Mouse (Mus musculus) midbrain, embryonic 14.5 days (tissue): ENCODE measurements around the gene Rel. TPM values are rescaled to one million over a fixed set of nuclear protein-coding genes. Genes with fewer than 3 reads are reported as not detected.

ENCODE experiments used
- ATAC-seq: fragments of 200-750 bp; cut with Nextera tagmentation; 2 replicates; pipeline ENCODE4 v1.8.0; 2017; ENCODE audit warnings: moderate number of reproducible peaks, moderate library complexity; ENCODE audit not compliant: low FRiP score, low TSS enrichment
- DNase-seq: peaks from one replicate; pipeline ENCODE4 v3.0.0-alpha.2; 2015
- H3K27ac ChIP-seq: fragments of 300-500 bp; sonication (generic); replicated peaks from 2 replicates; pipeline ENCODE4 v1.5.1; 2014; ENCODE audit warnings: mild to moderate bottlenecking, low read depth, low read length, moderate library complexity
- H3K27me3 ChIP-seq: fragments of 300-500 bp; sonication (generic); 2 replicates; pipeline ENCODE4 v1.6.1; 2014; ENCODE audit warnings: low read length, control low read depth, mixed read lengths; ENCODE audit not compliant: control insufficient read depth, insufficient read depth
- H3K36me3 ChIP-seq: fragments of 300-500 bp; sonication (generic); 2 replicates; pipeline ENCODE4 v1.6.1; 2014; ENCODE audit warnings: low read length, control low read depth; ENCODE audit not compliant: control insufficient read depth, insufficient read depth
- H3K4me1 ChIP-seq: fragments of 300-500 bp; sonication (generic); 2 replicates; pipeline ENCODE4 v1.6.1; 2014; ENCODE audit warnings: mild to moderate bottlenecking, antibody characterized with exemption, low read length, control low read depth; ENCODE audit not compliant: control insufficient read depth, insufficient read depth
- H3K4me2 ChIP-seq: fragments of 300-500 bp; sonication (generic); 2 replicates; pipeline ENCODE4 v1.6.1; 2014; ENCODE audit warnings: mild to moderate bottlenecking, low read length, moderate library complexity
- H3K4me3 ChIP-seq: fragments of 300-500 bp; sonication (generic); replicated peaks from 2 replicates; pipeline ENCODE4 v1.5.1; 2014; ENCODE audit warnings: low read depth, low read length
- H3K9ac ChIP-seq: fragments of 300-500 bp; sonication (generic); replicated peaks from 2 replicates; pipeline ENCODE4 v1.6.1; 2014; ENCODE audit warnings: mild to moderate bottlenecking, low read length, moderate library complexity
- H3K9me3 ChIP-seq: fragments of 300-500 bp; sonication (generic); 2 replicates; pipeline ENCODE4 v1.6.1; 2016; ENCODE audit warnings: low read length, control low read depth, mixed read lengths; ENCODE audit not compliant: control insufficient read depth
- WGBS: fragments of 180-500 bp; shearing (Covaris S2); extraction: QIAGEN DNeasy Blood & Tissue Kit; methylation state at CpG from one replicate; pipeline ENCODE4 v1.1.7; 2014; 5-methylcytosine and 5-hydroxymethylcytosine counted together
- polyA plus RNA-seq: library from polyadenylated mRNA; unstranded; fragments of >200 nt; fragmentation: Nextera tagmentation; extraction: Ambion mirVana; gene quantifications from 2 replicates; pipeline ENCODE4 v1.2.1, GENCODE M21; 2014

Gene Rel
- polyA plus RNA-seq, 1 experiment from 2014 or later: 0.30 TPM

GRCm38 (mm10) chr11:23712299-23712698, 58.5 kb downstream of the Rel start:
- ATAC-seq (no peak), DNase-seq (no peak)
- no peaks in the 10 kb centered on the region for H3K4me1 ChIP-seq
- H3K4me2 ChIP-seq: no peak overlapping the region
- no peak overlapping the region for H3K9ac ChIP-seq
- H3K4me3 ChIP-seq: no peak overlapping the region
- 91% methylated on average over 3 of the region's 3 CpGs for WGBS
- no peaks in the 10 kb centered on the region for H3K27me3 ChIP-seq
- H3K27ac ChIP-seq: no peak overlapping the region
- no peaks in the 10 kb centered on the region for H3K9me3 ChIP-seq
- H3K36me3 ChIP-seq: peaks cover 89% of the 10 kb centered on the region

GRCm38 (mm10) chr11:23704604-23705294, 66.0 kb downstream of the Rel start:
- Histone ChIP-seq H3K27ac (no peak overlapping the region), H3K4me3 (no peak overlapping the region), H3K36me3 (peaks cover 36% of the 10 kb centered on the region), H3K9me3 (no peaks in the 10 kb centered on the region), H3K4me2 (no peak overlapping the region), H3K27me3 (no peaks in the 10 kb centered on the region), H3K4me1 (no peaks in the 10 kb centered on the region), H3K9ac (no peak overlapping the region)
- ATAC-seq: no peak
- DNase-seq: no peak
- 88% methylated on average over 7 of the region's 7 CpGs for WGBS

GRCm38 (mm10) chr11:23701831-23702230, 68.9 kb downstream of the Rel start:
- 97% methylated on average over 3 of the region's 3 CpGs for WGBS
- no peak for DNase-seq
- H3K9me3 ChIP-seq: no peaks in the 10 kb centered on the region
- peaks cover 16% of the 10 kb centered on the region; the same call in 1 of the 2 replicates for H3K36me3 ChIP-seq
- ATAC-seq: no peak
- no peak overlapping the region for H3K27ac ChIP-seq
- H3K27me3 ChIP-seq: no peaks in the 10 kb centered on the region
- H3K4me1 ChIP-seq: no peaks in the 10 kb centered on the region
- H3K4me2 ChIP-seq: no peak overlapping the region
- H3K9ac ChIP-seq: no peak overlapping the region
- H3K4me3 ChIP-seq: no peak overlapping the region

- DNase-seq: no peak
These were observed 71.2 kb downstream of the Rel start for GRCm38 (mm10) chr11:23699414-23700095.

GRCm38 (mm10) chr11:23698526-23698925, 72.2 kb downstream of the Rel start:
- 81% methylated on average over 2 of the region's 2 CpGs for WGBS
- no peak overlapping the region for H3K4me2 ChIP-seq
- H3K4me1 ChIP-seq: no peaks in the 10 kb centered on the region
- H3K27ac ChIP-seq: no peak overlapping the region
- H3K27me3 ChIP-seq: no peaks in the 10 kb centered on the region
- no peak for ATAC-seq
- no peak overlapping the region for H3K4me3 ChIP-seq
- no peaks in the 10 kb centered on the region for H3K9me3 ChIP-seq
- H3K9ac ChIP-seq: no peak overlapping the region
- no peak for DNase-seq
- peaks cover 9% of the 10 kb centered on the region; the same call in 1 of the 2 replicates for H3K36me3 ChIP-seq

More at GRCm38 (mm10) chr11:23699414-23700095, 71.2 kb downstream of the Rel start:
- no peak overlapping the region for H3K4me2 ChIP-seq
- H3K36me3 ChIP-seq: peaks cover 14% of the 10 kb centered on the region; the same call in 1 of the 2 replicates
- no peaks in the 10 kb centered on the region for H3K27me3 ChIP-seq
- no peak overlapping the region for H3K4me3 ChIP-seq
- WGBS: 88% methylated on average over 3 of the region's 3 CpGs
- no peaks in the 10 kb centered on the region for H3K9me3 ChIP-seq
- no peaks in the 10 kb centered on the region for H3K4me1 ChIP-seq
- ATAC-seq: no peak
- no peak overlapping the region for H3K9ac ChIP-seq
- no peak overlapping the region for H3K27ac ChIP-seq

GRCm38 (mm10) chr11:23695847-23696246, 74.9 kb downstream of the Rel start:
- ATAC-seq (no peak), DNase-seq (no peak)
- 0 out of 2 replicates have a peak, but pooled peaks cover 4% of the 10 kb centered on the region for H3K36me3 ChIP-seq
- no peaks in the 10 kb centered on the region for H3K4me1 ChIP-seq
- no peaks in the 10 kb centered on the region for H3K9me3 ChIP-seq
- no peak overlapping the region for H3K4me3 ChIP-seq
- no peaks in the 10 kb centered on the region for H3K27me3 ChIP-seq
- H3K27ac ChIP-seq: no peak overlapping the region
- no peak overlapping the region for H3K9ac ChIP-seq
- no peak overlapping the region for H3K4me2 ChIP-seq

- H3K27ac ChIP-seq: no peak overlapping the region
- no peaks in the 10 kb centered on the region for H3K9me3 ChIP-seq
- ATAC-seq (no peak), DNase-seq (no peak)
- peaks cover 4% of the 10 kb centered on the region; the same call in 1 of the 2 replicates for H3K36me3 ChIP-seq
- no peaks in the 10 kb centered on the region for H3K27me3 ChIP-seq
- 94% methylated on average over 2 of the region's 2 CpGs for WGBS
- no peak overlapping the region for H3K9ac ChIP-seq
- H3K4me3 ChIP-seq: no peak overlapping the region
- H3K4me1 ChIP-seq: no peaks in the 10 kb centered on the region
- no peak overlapping the region for H3K4me2 ChIP-seq
These were observed 77.5 kb downstream of the Rel start for GRCm38 (mm10) chr11:23693286-23693685.

GRCm38 (mm10) chr11:23688060-23688459, 82.7 kb downstream of the Rel start:
- ATAC-seq: no peak
- H3K9me3 ChIP-seq: no peaks in the 10 kb centered on the region
- H3K4me3 ChIP-seq: no peak overlapping the region
- no peak overlapping the region for H3K9ac ChIP-seq
- no peak overlapping the region for H3K27ac ChIP-seq
- WGBS: 93% methylated on average over 1 of the region's 1 CpGs
- no peaks in the 10 kb centered on the region for H3K27me3 ChIP-seq
- H3K4me1 ChIP-seq: no peaks in the 10 kb centered on the region
- peaks cover 17% of the 10 kb centered on the region for H3K36me3 ChIP-seq
- H3K4me2 ChIP-seq: no peak overlapping the region
- DNase-seq: no peak
